Mouse (Mus musculus): ENCODE results near the gene Npas1. TPM values are rescaled to one million over a fixed set of nuclear protein-coding genes. Genes with fewer than 3 reads are reported as not detected.

Npas1 gene
- polyA plus RNA-seq, 1 experiment from 2014 or later = 0.45 TPM

GRCm38 (mm10) chr7:16426129-16426729 lies 51.3 kb downstream of the Npas1 start:
- H3K27ac ChIP-seq = no peak overlapping the region
- peaks cover 2% of the 10 kb centered on the region; the same call in 1 of the 2 replicates for H3K4me1 ChIP-seq
- 65% methylated on average over 4 of the region's 4 CpGs for WGBS
- H3K4me3 ChIP-seq = no peak overlapping the region
- no peaks in the 10 kb centered on the region for H3K27me3 ChIP-seq (ENCODE audit: insufficient read depth, poor library complexity, severe bottlenecking)
- peaks cover 99% of the 10 kb centered on the region for H3K36me3 ChIP-seq
- no peaks in the 10 kb centered on the region for H3K9me3 ChIP-seq
- no peak for DNase-seq (ENCODE audit: low spot score)

GRCm38 (mm10) chr7:16425721-16426120 lies 51.8 kb downstream of the Npas1 start:
- Histone ChIP-seq H3K4me1 (no peaks in the 10 kb centered on the region), H3K27me3 (ENCODE audit: insufficient read depth, poor library complexity, severe bottlenecking) (no peaks in the 10 kb centered on the region), H3K4me3 (no peak overlapping the region), H3K27ac (no peak overlapping the region), H3K36me3 (peaks cover 99% of the 10 kb centered on the region), H3K9me3 (no peaks in the 10 kb centered on the region)
- no peak for DNase-seq (ENCODE audit: low spot score)
- 88% methylated on average over 10 of the region's 10 CpGs for WGBS

GRCm38 (mm10) chr7:16423731-16424130 lies 53.8 kb downstream of the Npas1 start:
- no peak for DNase-seq (ENCODE audit: low spot score)
- H3K36me3 ChIP-seq = peaks cover 99% of the 10 kb centered on the region
- WGBS = 92% methylated on average over 9 of the region's 9 CpGs

GRCm38 (mm10) chr7:16422222-16422856 lies 55.2 kb downstream of the Npas1 start:
- Histone ChIP-seq H3K4me3 (no peak overlapping the region), H3K36me3 (peaks cover 99% of the 10 kb centered on the region), H3K27me3 (ENCODE audit: insufficient read depth, poor library complexity, severe bottlenecking) (no peaks in the 10 kb centered on the region), H3K9me3 (no peaks in the 10 kb centered on the region), H3K4me1 (no peaks in the 10 kb centered on the region), H3K27ac (no peak overlapping the region)
- 88% methylated on average over 18 of the region's 18 CpGs for WGBS
- DNase-seq (ENCODE audit: low spot score) = no peak

More at GRCm38 (mm10) chr7:16423731-16424130, 53.8 kb downstream of the Npas1 start:
- Histone ChIP-seq H3K27ac (no peak overlapping the region), H3K4me3 (no peak overlapping the region), H3K27me3 (ENCODE audit: insufficient read depth, poor library complexity, severe bottlenecking) (no peaks in the 10 kb centered on the region), H3K9me3 (no peaks in the 10 kb centered on the region), H3K4me1 (no peaks in the 10 kb centered on the region)

GRCm38 (mm10) chr7:16420493-16421118 lies 56.9 kb downstream of the Npas1 start:
- Histone ChIP-seq H3K36me3 (peaks cover 98% of the 10 kb centered on the region), H3K27me3 (ENCODE audit: insufficient read depth, poor library complexity, severe bottlenecking) (no peaks in the 10 kb centered on the region), H3K4me1 (0 out of 2 replicates have a peak, but pooled peaks cover 3% of the 10 kb centered on the region), H3K4me3 (no peak overlapping the region), H3K27ac (no peak overlapping the region), H3K9me3 (no peaks in the 10 kb centered on the region)
- WGBS = 92% methylated on average over 8 of the region's 8 CpGs
- no peak for DNase-seq (ENCODE audit: low spot score)

- DNase-seq (ENCODE audit: low spot score) = no peak
- WGBS = 92% methylated on average over 5 of the region's 5 CpGs
- no peaks in the 10 kb centered on the region for H3K9me3 ChIP-seq
- H3K27me3 ChIP-seq (ENCODE audit: insufficient read depth, poor library complexity, severe bottlenecking) = no peaks in the 10 kb centered on the region
- no peak overlapping the region for H3K27ac ChIP-seq
- H3K4me3 ChIP-seq = no peak overlapping the region
- peaks cover 89% of the 10 kb centered on the region for H3K36me3 ChIP-seq
- 0 out of 2 replicates have a peak, but pooled peaks cover 11% of the 10 kb centered on the region for H3K4me1 ChIP-seq
Observed at GRCm38 (mm10) chr7:16418713-16419112, 58.8 kb downstream of the Npas1 start.

DNA sequence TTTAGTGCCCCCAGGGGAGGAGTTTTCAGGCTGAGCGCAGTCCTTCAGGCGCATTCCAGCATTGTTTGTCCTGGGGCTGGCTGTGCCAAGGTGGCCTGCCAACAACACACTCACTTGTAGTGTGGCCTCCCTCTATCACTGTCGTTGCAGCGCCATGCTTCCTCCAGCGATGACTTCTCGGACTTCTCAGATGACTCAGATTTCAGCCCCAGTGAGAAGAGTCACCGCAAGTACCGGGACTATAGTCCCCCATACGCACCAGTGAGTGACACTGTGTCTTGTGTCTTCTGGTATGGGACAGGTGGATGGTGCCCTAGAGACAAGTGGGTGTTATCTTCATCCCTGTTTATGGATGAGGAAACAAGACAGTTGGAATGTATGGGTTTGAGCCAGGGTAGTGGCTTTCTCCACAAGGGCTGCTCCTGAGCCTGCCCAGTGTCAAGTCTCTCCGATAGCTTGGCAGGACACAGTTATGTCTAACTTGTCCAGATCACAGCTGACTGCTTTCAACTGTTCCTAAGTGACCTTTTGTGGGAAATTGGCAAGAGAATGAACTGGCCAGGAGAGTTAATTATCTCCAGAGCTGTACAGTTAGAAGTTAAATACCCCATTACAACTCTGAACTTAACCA lies 60.3 kb downstream of the Npas1 start:
- H3K36me3 ChIP-seq = peaks cover 79% of the 10 kb centered on the region
- peaks cover 21% of the 10 kb centered on the region for H3K4me1 ChIP-seq
- no peak for DNase-seq (ENCODE audit: low spot score)
- H3K9me3 ChIP-seq = no peaks in the 10 kb centered on the region
- no peaks in the 10 kb centered on the region for H3K27me3 ChIP-seq (ENCODE audit: insufficient read depth, poor library complexity, severe bottlenecking)
- WGBS = 86% methylated on average over 10 of the region's 10 CpGs
- no peak overlapping the region for H3K27ac ChIP-seq
- no peak overlapping the region for H3K4me3 ChIP-seq

DNA sequence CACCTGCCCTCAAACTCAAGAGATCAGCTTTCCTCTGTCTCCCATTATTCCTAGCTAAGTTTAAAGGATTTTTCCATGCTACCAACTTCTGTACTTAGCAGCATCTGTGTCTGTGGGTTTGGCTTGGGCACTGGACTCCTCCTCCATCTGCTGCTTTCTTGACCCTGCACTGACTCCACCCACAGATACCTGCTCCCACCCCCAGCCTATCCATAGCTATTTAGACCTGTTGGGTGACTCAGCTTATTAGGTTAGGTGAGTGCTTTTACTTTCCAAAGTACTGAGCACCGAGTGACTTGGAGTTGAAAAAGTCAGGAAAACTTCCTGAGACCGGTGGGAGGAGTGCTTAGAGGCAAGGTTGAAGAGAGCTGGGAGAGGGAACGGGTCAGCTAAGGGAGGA lies 62.1 kb downstream of the Npas1 start:
- Histone ChIP-seq H3K4me1 (peaks cover 38% of the 10 kb centered on the region), H3K36me3 (peaks cover 70% of the 10 kb centered on the region), H3K27ac (peak overlapping the region; percentile 59; the same call in 1 of the 2 replicates), H3K27me3 (ENCODE audit: insufficient read depth, poor library complexity, severe bottlenecking) (no peaks in the 10 kb centered on the region), H3K9me3 (no peaks in the 10 kb centered on the region), H3K4me3 (no peak overlapping the region)
- DNase-seq (ENCODE audit: low spot score) = no peak
- 75% methylated on average over 3 of the region's 3 CpGs for whole genome bisulfite sequencing

DNA sequence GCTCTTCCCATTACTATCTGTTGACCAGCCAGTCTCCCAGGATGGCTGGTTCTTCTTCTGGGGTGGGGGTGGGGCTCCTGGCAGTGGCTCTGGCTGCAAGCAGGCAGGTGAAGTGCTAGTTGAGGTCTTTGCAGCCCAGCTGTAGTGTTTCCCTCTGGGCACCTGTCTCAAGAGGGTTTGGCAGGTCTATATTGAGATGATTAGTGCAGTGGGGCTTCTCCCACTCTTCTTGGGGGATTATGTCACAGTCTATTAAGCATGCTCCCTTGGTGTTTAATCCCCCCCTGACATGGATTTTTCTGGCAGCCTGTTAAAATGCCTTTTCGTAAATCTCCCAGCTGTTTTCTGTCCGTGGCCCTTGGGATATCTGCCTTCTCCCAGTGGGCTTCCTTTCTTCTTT lies 64.6 kb downstream of the Npas1 start:
- Histone ChIP-seq H3K36me3 (peaks cover 58% of the 10 kb centered on the region), H3K27ac (peak overlapping the region; percentile 73; the same call in 1 of the 2 replicates), H3K9me3 (no peaks in the 10 kb centered on the region), H3K27me3 (ENCODE audit: insufficient read depth, poor library complexity, severe bottlenecking) (no peaks in the 10 kb centered on the region), H3K4me1 (peaks cover 38% of the 10 kb centered on the region), H3K4me3 (no peak overlapping the region)
- 86% methylated on average over 2 of the region's 2 CpGs for WGBS
- no peak for DNase-seq (ENCODE audit: low spot score)

DNA sequence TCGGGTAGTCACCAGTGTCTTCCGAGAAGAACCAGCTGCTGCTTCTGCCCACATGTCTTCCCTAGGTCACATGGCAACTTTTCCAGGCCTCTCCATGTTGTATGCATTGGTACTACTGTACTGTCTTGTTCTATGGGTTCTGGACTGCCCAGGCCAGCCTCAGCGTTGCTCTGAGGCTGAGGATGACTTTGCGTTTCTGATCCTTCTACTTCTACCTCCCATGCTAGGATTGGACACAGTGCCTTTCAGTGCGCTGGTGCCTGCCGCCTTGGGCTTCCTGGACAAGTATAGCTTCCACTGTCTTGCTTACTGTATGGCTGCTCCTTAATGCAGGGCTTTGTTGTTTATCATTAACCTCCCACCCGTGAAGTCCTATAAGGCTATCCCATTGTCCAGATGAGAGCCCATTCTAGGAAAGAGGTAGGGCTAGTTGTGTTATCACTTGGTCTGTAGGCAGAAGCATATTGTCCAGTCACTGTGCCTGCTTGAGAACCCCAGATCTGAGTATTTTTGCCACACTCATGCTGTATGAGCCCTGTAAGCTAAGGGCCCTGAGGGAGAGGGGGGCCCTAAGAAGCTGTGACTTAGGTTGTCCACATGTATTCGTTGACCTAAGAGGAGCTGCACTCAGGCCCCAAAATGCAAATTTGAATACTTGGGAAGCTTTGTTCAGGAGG lies 65.2 kb downstream of the Npas1 start:
- Histone ChIP-seq H3K4me3 (no peak overlapping the region; the same call in 1 of the 2 replicates), H3K27me3 (ENCODE audit: insufficient read depth, poor library complexity, severe bottlenecking) (no peaks in the 10 kb centered on the region), H3K36me3 (peaks cover 54% of the 10 kb centered on the region), H3K9me3 (no peaks in the 10 kb centered on the region), H3K4me1 (peaks cover 38% of the 10 kb centered on the region), H3K27ac (peak overlapping the region; percentile 73)
- peak; percentile 84 for DNase-seq (ENCODE audit: low spot score)
- WGBS = 72% methylated on average over 8 of the region's 8 CpGs

DNA sequence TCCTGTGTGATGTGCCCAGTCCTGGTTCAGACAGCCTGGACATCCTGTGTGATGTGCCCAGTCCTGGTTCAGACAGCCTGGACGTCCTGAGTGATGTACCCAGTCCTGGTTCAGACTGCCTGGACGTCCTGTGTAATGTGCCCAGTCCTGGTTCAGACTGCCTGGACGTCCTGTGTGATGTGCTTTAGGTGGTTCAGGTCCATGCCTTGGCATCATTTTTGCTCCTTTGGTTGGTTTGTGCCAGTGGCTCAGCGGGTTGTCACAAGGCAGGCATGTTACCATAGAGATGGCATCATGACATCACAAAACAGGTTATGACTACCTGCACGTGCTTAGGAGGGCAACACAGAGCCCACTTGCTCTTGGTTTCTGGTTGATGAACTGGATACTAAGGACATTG lies 66.4 kb downstream of the Npas1 start:
- Histone ChIP-seq H3K27ac (peak overlapping the region; percentile 73; the same call in 1 of the 2 replicates), H3K4me3 (no peak overlapping the region), H3K36me3 (peaks cover 45% of the 10 kb centered on the region), H3K27me3 (ENCODE audit: insufficient read depth, poor library complexity, severe bottlenecking) (no peaks in the 10 kb centered on the region), H3K4me1 (peaks cover 43% of the 10 kb centered on the region), H3K9me3 (no peaks in the 10 kb centered on the region)
- 87% methylated on average over 5 of the region's 5 CpGs for WGBS
- DNase-seq (ENCODE audit: low spot score) = no peak

DNA sequence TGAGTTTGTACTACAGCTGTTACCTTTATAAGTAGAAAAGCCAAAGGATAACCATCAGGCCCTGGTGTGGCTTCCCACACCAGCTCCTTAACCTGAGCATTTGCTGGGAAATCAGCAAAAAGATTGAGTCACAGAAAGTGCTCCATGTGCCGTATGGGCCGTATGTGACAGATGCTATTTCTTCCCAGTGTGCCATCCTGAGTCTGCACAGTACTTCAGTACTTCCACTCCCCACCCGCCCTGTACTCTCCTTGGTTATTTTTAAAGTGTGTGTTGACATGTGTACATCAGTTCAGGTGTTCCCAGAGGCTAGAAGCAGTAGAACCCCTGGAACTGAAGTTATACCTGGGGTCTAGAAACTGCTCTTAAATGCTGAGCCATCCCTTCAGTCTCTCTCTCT lies 70.5 kb downstream of the Npas1 start:
- 72% methylated on average over 3 of the region's 3 CpGs for WGBS
- DNase-seq (ENCODE audit: low spot score) = no peak
- Histone ChIP-seq H3K27ac (peak overlapping the region; percentile 8; the same call in 1 of the 2 replicates), H3K4me1 (peaks cover 53% of the 10 kb centered on the region), H3K27me3 (ENCODE audit: insufficient read depth, poor library complexity, severe bottlenecking) (no peaks in the 10 kb centered on the region), H3K9me3 (no peaks in the 10 kb centered on the region), H3K36me3 (peaks cover 28% of the 10 kb centered on the region), H3K4me3 (no peak overlapping the region)

Data from heart, embryonic 10.5 days (tissue).